Mouse (Mus musculus): Measurements from ENCODE around the gene Kcng3.

Kcng3 gene

DNA sequence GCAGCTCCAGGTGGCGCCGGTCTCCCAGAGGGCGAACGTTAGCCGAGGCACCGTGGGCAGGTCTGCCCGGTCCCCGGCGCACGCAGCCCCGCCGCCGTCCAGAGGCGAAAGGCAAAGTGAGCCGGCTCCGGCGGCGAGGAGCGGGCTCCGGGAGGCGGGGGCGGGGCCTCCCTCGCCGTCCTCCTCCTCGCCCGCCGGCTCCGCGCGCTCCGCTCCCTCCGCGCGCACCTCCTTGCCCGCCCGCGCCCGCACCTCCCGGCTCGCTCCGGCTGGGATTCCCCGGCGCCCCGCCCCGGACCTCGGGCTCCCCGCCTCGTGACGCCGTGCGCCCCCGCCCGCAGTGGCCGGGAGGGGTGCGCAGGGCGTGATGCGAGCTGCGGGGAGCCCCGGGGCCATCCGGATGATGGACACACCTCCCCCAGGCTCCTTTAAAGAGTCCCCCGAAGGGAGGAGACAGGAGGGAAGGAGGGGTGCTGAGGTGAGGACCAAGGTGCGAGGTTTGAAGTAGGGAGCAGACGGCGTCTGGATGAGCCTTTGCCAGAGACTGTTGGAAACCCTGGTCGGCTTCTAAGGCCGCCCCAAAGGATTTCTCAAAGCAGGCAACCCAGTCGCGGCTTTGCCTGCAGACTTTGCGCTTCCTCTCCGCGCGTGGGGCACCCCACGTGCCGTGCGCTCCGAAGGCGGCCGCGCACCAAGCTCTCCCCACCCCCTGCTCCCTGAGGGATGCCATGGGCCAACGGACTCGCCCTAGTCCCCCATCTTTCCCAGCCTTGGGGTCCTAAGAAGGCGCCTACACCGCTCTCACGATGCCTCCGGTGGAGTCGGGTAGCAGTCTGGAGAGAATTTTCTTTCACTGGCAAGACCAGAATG, at the start of gene Kcng3:
Gene Kcng3 (minus strand): TSS at position 113 of the 870 bp plus-strand sequence.
- DNase-seq, result peak in 1 of 2 experiments; percentile 17

DNA sequence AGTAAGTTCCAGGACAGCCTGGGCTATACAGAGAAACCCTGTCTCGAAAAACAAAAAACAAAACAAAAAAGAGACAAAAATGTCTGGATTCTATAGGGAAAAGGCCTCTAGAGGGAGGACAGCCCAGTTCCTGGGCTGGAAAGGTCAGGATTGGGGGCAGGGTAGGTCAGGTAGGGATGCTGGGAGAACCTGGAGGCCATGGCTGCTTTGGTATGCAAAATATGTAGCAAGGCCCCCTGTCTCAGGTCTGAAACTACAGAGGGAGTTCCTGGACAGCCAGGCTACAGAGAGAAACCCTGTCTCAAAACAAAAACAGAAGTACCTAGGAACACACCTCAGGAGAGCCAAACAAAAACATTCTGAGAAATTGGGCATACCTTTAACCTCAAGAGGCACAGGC, 45.7 kb upstream of the Kcng3 start:
- no peak for DNase-seq

GRCm38 (mm10) chr17:83672685-83673084, 41.0 kb upstream of the Kcng3 start:
- DNase-seq, result no peak

- no peak for DNase-seq
Observed at GRCm38 (mm10) chr17:83667934-83668690, 36.4 kb upstream of the Kcng3 start.

DNA sequence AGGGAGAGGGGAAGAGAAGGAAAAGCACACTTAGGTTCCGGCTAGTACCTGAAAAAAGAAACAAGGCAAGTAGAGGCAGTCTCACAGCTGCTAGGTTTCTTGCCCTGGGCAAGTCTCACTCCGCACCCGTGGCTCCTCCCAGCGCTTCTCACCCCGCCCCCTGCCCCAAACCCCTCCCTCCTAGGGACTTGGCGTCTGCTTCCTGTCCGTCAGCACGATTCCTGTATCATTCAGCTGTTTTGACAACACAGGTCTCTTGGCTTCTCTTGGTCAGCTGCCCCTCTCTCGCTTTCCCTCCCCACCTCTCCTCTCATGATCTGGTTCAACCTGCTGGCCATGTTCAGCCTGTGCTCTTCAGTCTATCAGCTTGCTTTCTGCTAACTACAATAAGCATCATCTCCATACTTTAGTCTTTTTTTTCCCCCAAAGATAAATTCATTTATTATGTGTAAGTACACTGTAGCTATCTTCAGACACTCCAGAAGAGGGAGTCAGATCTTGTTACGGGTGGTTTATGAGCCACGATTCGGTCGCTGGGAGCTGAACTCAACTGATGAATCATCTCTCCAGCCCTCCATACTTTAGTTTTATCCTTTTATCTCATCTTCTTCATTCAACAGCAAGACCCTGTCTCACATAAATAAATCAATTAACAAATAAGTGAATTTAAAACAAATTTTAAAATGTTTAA, 35.0 kb upstream of the Kcng3 start:
- no peak for DNase-seq

DNA sequence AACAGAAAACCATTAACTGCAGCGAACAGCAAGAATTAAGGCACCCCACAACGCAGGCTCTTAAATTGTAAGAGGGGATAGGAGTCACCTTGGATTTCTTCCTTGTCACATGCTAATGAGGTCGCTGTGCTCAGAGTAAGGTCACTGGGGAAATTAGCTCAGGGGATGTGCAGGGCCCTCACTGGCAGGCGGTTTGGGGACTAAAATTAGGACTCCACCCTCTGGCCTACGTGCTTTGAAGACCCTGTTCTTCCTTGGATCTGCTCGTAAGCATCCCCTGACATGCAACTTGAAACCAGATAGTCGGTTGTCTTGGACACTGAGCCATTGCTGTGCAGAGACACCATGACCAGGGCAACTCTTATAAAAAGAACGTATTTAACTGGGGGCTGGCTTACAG, 33.1 kb upstream of the Kcng3 start:
- no peak for DNase-seq

- no peak for DNase-seq
Observed at GRCm38 (mm10) chr17:83658943-83659342, 27.2 kb upstream of the Kcng3 start.

GRCm38 (mm10) chr17:83657375-83657774, 25.7 kb upstream of the Kcng3 start:
- no peak for DNase-seq

DNA sequence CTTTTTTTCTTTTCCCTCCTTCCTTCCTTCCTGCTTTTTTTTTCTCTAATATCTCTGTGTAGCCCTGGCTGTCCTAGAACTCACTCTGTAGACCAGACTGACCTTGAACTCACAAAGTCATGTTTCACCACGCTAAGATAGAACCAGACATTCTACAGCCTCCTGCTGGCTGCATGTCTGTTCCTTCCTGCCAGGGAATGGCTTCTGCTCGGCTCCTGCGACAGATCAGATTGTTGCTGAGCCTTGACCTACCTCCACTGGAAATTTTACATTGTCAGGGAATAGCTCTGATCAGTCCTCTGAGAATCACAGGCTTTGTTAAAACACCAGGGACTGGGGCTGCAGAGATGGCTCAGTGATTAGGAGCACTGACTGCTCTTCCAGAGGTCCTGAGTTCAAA, 24.0 kb upstream of the Kcng3 start:
- DNase-seq, result no peak

DNA sequence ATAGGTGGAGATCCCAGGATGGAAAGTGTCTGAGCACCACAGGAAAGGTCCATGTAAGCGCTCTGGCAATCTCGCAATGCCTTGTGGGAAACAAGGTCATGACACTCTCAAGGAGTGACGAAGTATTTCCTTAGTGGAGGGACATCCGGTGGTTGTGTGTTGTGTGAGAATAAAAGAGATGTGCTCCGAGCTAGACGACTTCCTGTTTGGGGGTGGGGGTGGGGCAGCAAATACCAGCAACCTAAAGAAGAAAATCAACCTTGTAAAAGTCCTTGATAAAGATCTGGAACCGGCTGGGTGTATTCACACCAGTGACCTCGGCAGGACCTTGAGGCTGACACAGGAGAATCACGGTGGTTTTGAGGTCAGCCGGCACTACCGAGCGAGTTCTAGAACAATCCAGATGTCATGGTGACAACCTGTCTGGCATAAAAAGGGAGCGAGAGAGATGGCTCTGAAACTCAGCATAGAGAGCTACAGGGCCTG, 23.0 kb upstream of the Kcng3 start:
- no peak for DNase-seq

DNA sequence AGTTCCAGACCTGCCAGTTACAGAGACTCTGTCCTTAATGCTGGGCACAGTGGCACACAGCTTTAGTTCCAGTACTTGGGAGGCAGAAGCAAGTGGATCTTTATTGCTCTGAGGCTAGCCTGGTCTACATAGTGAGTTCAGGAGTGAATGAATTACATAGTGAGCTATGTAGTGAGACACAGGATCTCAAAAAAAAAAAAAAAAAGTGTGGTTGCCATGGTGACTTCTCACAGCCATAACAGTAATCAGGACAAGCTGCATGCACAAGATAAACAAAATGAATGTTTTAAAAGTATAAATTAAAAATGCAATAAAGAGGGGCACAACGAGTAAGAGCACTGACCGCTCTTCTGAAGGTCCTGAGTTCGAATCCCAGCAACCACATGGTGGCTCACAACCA, 21.9 kb upstream of the Kcng3 start:
- no peak for DNase-seq

DNA sequence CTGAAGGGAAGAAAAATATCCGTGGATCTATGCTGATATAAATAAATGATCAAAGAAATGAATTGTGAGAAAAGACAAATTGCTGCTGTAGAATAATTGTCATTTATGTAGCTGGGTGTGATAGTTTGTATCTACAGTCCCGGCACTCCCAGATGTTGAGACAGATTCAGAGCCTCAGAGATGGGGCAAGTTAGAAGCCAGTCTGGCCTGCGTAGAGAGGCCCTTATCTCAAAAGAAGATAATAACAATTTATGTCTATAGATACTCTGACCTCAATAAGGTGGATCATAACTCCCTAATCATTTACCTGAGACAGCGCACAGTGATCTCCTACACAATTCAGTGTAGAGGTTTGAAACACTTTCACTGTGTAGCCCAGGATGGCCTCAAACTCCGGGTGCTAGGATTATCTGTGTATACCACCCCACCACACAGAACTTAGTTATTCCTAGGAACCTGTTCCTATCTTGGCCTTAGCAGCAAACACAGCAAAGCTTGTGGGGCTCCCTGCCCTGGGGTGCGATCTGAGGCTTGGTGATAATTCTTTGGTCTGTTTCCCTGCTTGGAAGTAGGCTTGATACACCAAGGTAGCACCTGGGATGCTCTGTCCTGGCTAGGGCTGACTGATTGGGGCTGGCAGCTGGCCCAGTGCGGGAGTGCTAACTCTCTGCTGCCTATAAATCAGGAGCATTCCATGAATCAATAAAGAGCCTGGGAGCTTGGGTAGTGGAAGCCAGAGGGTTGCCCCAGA, 19.4 kb upstream of the Kcng3 start:
- DNase-seq, result no peak

- no peak for DNase-seq
Observed at GRCm38 (mm10) chr17:83649986-83650385, 18.3 kb upstream of the Kcng3 start.

DNA sequence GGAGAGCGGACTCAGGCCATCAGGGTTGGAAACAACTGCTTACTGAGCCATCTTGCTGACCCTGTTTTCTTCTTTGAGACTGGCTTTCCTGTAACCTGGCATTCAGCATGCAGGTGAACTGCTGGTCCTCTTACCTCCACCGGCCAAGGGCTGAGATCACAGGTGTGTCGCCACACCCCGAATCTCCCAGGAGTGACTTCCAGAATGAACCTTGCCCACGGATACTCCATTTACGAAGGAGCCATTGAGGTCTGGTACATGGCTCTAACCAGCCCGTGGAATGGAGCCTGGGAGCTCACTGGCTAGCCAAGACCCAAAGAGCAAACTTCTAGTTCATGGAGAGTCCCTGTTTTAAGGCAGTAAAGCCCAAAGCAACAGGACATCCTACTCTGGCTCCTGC, 15.7 kb upstream of the Kcng3 start:
- no peak for DNase-seq

- no peak for DNase-seq
Observed at GRCm38 (mm10) chr17:83646425-83647163, 14.9 kb upstream of the Kcng3 start.

DNA sequence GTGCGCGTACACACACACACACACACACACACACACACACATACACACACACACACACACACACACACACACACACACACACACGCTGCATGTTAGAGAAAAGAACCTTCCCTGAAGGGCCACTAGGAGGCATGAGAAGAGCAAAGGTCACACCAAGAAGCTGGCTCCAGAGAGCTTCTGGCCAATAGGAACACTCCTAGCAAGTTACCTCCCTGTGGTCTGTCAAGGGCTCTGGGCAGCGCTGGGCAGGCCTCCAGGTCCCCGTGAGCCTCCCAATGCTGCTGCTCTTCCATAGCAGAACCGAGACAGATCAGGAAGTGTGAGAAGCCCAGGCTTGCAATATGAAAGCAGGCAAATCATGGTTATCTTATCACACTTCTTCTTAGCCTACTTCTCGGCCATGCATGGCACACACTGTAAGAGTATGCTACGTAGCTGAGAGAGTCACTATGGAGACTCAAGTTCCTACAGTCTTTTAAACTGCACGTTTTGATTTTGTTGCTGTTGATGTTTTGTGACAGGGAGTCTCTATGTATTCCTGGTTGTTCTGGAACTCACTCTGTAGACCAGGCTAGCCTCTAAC, 13.6 kb upstream of the Kcng3 start:
- peak; percentile 24 to 47 for DNase-seq

- peak; percentile 30 to 68 for DNase-seq
Observed at GRCm38 (mm10) chr17:83637393-83637792, 5.7 kb upstream of the Kcng3 start.

DNA sequence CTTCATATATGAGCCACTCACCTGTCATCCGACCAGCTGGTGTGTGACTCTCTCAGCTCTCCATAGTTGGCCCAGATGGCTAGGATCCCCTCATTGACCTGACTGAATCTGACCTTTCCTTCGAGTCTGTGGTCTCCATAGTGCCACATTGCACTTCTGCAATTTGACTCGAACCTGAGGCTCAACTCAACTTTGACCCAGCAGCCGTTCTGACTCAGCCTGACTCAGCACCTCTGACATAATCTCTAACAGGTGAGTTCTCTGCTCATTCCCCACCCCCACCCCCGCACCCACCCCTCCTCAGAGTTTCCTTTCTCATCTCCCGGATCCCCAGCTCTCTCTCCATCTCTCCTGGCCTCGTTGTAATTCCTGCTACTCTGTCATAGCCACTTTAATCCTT, 4.7 kb upstream of the Kcng3 start:
- no peak for DNase-seq

- DNase-seq, result peak; percentile 41 to 68
Observed at GRCm38 (mm10) chr17:83632653-83633570, 1.2 kb upstream of the Kcng3 start.

All from spleen, adult 18-20 months (tissue).